In genomic region chr3:107018286-107018685, GRCm38 (mm10) we compare ENCODE assay signal across 24 mouse cellular contexts. TPM values are rescaled to one million over a fixed set of nuclear protein-coding genes. Genes with fewer than 3 reads are reported as not detected.
DNase-seq lines count a peak whose midpoint lies in the region; ATAC-seq and TF ChIP-seq lines count a peak whose summit lies in the region.
"Had no signal": no experiment of that assay in that cellular context is flagged by ENCODE, and none has a peak within 500 bp of the region (broad histone marks: within the 10 kb centered on the region; RNA-seq: fewer than 3 reads in every experiment).

No protein-coding gene starts in this region.

- H3K4me3 ChIP-seq in layer of hippocampus, adult 2 months = no peak overlapping the region
- H3K4me3 ChIP-seq: embryonic facial prominence, embryonic 12.5 days; embryonic facial prominence, embryonic 15.5 days; forebrain, embryonic 15.5 days; gastrocnemius, adult 2 months; hindbrain, embryonic 12.5 days; hindbrain, embryonic 15.5 days had no signal

- TF ChIP-seq CTCF in layer of hippocampus, adult 2 months (conservative IDR thresholded peaks at IDR 0.05) = no peak

- ATAC-seq in frontal cortex, adult (ENCODE audit: low TSS enrichment) = peak; percentile 93
- ATAC-seq: forebrain, embryonic 15.5 days; Patski had no signal

- intact Hi-C loops in left cerebral cortex, postnatal 14 days (cut with DNase I) = no loop called here
- intact Hi-C loops in left cerebral cortex, postnatal 36 days (cut with DNase I) = no loop called here

- no peak for DNase-seq in frontal cortex, postnatal 10 days (ENCODE audit: low spot score in 2 of 2)
- peak; percentile 11 to 37 for DNase-seq in layer of hippocampus, adult 2 months (ENCODE audit: low spot score in 2 of 2)
- DNase-seq in layer of hippocampus, adult 11-12 months (ENCODE audit: low spot score) = no peak
- peak; percentile 31 to 35 for DNase-seq in left cerebral cortex, postnatal 14 days (ENCODE audit: low spot score in 2 of 2)
- no peak for DNase-seq in left cerebral cortex, postnatal 36 days (ENCODE audit: low spot score in 2 of 2)
- DNase-seq in brain, adult 2 months (ENCODE audit: low read depth, low spot score) = peak; percentile 64
- DNase-seq: adrenal gland, postnatal 10 days; adrenal gland, postnatal 36 days; B cell, adult 2 months; cerebellum, adult 11 months; cerebellum, adult 2 months; cerebellum, adult 9-11 months; cerebellum, postnatal 25 days; gastrocnemius, adult 2 months; gastrocnemius, postnatal 14 days; heart, adult 11 months had no signal

- peak overlapping the region; percentile 32; the same call in 1 of the 2 replicates for H3K27ac ChIP-seq in layer of hippocampus, adult 2 months
- H3K27ac ChIP-seq: embryonic facial prominence, embryonic 12.5 days; embryonic facial prominence, embryonic 15.5 days; forebrain, embryonic 15.5 days; gastrocnemius, adult 2 months; hindbrain, embryonic 12.5 days; hindbrain, embryonic 15.5 days had no signal

RNA-seq across cellular contexts. Expression of gene Kcna3, which starts 17.7 kb away (rescaled TPM):
- total RNA-seq in layer of hippocampus, adult 2 months (2021) = 10 to 100 TPM; 21.1 to 21.4 TPM
- total RNA-seq in left cerebral cortex, postnatal 14 days (2021) = 10 to 100 TPM; 28.5 to 28.6 TPM
- 10 to 100 TPM; 30.7 to 31.1 TPM for total RNA-seq in left cerebral cortex, postnatal 36 days (2021)
- total RNA-seq: G1E; gastrocnemius, adult 2 months had no signal

Comparison
In these comparisons a context has a peak if more than half of its experiments do, and no peak if none do; other contexts are left out.
1. DNase-seq: peak in layer of hippocampus, adult 2 months (2 of 2), left cerebral cortex, postnatal 14 days (2 of 2) and brain, adult 2 months (single experiment); none in frontal cortex, postnatal 10 days (0 of 2), layer of hippocampus, adult 11-12 months (single experiment) and left cerebral cortex, postnatal 36 days (0 of 2).